Mouse (Mus musculus) c-Kit-positive CD71-positive TER-119-positive erythroid progenitor cells, embryonic 14.5 days (primary cell): ENCODE measurements around the gene Tgfbr2.
A peak's percentile ranks its signal among the peaks of the same experiment; 100 is the strongest.

Source experiments
- DNase-seq: peaks from one replicate; pipeline ENCODE4 v3.0.0-alpha.2; 2013; ENCODE audit warnings: low spot score

Gene Tgfbr2

DNA sequence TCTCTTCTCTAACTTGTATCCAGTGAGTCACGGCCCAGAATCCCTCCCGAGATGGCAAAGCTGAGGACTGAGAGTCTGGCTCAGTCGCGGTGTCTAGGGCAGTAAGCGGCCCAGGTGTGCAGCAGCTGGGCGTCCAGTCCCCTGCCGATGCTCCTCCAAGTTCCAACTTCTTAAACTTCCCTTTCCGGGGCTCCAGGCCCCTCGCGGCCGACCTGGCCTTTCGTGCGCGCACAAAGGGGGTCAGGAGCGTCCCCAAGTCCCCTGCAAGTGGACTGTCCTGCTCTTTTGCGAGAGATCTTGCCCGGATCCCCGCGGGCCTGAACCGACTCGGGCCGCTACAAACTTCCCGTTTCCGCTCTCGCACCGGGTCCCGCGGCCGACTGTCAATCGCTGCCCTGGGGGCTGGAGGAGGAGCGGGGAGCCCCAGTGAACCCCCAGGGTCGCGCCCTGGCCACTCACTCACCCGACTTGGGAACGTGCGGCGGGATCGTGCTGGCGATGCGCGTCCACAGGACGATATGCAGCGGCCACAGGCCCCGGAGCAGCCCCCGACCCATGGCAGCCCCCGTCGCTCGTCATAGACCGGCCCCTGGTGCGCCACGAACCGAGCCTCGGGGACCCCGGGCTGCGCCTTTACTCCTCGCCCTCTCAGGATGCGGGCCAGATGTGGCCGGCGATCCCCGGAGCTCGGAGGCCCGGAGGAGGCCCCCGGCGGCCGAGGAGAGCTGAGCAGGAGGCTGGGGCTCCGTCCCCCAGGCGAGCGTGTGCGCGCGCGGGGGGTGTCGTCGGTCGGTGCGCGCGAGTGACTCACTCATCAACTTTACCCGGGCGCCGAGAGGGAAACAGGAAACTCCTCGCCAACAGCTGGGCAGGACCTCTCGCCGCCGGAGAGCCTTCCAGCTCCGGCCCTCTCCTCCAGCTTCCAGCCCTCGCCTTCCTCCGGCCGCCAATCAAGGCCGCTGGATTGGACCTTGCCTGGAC, at the start of gene Tgfbr2:
Gene Tgfbr2, minus strand, starts transcription at position 880 of the 981 bp plus-strand sequence.
- DNase-seq: peak; percentile 38

GRCm38 (mm10) chr9:116223368-116223767, 48.2 kb upstream of the Tgfbr2 start:
- no peak for DNase-seq

DNA sequence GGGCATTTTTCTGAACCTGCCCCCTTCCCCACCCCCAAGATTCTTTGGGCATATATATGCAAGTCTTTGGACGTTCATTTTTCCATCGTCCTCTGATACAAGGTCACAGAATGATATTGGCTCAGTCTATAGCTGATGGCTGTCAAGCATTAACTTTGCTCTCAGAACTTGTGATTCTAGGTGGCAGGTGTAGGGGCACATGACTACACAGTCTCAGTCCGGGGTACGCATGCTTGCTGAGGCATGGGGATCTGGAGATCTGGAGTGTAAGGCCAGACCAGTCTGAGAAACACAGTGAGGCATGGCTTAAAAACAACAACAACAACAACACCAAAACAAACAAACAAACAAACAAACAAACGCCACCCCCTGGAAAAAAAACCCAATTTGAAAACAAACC, 47.5 kb upstream of the Tgfbr2 start:
- DNase-seq: no peak

DNA sequence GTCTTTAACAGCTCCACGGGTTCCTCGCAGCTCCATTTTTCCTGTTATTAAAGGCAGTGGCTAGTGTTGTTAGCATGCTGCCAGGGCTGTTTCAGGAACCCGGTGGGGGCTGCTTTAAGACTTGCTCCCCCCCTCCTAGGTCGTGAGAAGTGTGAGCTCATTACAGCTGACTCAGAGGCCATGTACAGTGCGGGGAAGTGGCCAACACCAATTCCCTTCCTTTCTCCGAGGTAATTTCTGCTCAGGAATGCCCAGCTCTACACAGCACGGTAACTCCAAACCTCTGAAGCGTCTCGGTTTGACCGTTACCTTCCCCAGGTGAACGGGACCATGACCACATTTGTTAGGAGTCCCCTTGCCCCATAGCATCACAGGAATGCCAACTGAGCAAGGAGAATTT, 46.8 kb upstream of the Tgfbr2 start:
- DNase-seq: no peak

DNA sequence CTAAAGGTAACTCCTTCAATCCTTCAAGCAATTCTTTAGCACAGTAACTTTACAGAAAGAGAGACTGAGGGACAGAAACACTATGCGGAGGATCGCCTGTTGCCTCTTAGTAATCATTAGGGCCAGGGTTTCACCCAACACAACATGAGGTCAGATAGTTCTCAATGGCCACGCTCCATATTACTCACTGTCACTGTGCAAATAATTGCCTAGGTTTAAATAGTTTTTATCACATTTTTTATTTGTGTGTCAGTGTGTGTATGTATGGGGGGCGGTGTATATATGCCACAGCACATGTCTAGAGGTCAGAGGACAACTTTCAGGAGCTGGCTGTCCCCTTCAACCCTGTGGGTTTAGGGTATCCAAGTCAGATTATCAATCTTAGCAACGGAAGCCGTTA, 46.4 kb upstream of the Tgfbr2 start:
- no peak for DNase-seq

GRCm38 (mm10) chr9:116220616-116221015, 45.5 kb upstream of the Tgfbr2 start:
- DNase-seq: no peak

GRCm38 (mm10) chr9:116220159-116220515, 45.0 kb upstream of the Tgfbr2 start:
- no peak for DNase-seq

DNA sequence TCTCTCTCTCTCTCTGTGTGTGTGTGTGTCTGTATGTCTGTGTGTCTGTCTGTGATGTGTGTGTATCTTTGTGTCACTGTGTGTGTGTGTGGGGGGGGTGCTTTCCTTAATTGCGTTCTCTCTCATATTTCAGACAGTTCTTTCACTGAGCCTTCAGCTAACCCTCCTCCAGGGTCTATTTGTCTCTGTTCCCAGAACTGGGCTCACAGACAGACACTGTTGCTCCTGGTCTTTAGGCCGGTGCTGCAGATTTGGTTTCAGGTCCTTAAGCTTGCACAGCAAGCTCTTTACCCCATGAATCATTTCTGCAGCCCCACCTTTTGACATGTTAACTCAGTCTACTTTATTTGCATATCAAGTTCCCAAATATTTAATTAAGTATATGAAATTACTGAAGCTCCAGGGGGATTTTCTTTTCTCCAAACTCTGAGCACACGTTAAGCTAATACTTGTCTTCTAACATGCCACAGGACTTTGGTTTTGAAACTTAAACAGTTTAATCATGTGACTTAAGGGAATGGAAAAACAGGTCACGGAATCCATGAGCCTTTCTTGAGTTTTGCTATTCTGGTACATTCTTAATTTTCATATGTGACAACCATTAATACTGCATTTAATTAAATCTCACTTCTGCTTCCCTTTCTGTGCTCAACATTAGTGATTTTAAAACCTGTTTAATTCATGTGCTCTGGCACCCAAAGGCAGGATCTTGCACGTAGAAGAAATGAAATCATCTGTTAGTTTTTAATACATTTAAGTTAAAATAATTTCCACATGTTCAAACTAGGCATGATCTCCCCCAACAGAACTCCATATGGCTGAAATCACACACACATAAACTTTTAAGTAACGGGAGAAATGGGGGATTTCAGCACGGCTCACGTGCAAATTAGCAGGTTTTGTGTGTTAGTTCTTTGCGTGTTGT, 44.3 kb upstream of the Tgfbr2 start:
- DNase-seq: no peak

DNA sequence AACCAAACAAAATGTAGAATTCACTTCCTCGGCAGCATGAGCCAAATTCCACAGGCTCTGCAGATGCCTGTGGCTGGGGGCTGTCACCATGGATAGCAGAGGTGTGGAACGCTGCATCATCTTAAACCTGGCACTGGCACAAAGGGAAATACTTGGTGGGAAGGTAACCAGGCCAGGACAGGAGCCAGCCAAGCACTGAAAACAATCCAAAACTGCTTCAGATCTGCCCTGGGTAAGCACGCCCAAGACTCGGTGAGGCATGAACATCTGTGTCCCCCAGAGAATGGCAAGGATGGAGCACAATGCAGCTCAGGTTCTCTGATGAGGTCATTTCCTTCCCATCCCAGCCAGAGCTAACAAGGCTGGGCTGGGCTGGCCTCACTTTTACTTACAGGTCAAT, 43.6 kb upstream of the Tgfbr2 start:
- no peak for DNase-seq

DNA sequence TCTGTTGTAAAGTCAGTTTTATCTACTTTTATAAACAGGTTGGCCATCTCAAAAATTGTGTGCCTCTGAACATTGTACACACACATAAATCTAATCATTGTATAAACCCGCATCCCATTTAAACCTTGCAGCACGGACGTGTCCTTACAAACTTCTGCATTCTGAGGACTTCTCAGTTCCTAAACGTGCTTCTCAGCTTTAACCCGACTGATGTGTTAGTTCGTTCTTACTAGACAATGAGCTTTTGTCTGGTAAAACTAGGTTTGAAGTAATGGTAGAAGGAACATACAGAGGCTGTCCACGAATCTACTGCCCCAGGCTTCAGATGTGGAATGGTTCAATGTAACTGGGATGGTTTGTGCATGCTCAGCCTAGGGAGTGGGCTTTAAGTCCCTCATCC, 41.9 kb upstream of the Tgfbr2 start:
- no peak for DNase-seq

DNA sequence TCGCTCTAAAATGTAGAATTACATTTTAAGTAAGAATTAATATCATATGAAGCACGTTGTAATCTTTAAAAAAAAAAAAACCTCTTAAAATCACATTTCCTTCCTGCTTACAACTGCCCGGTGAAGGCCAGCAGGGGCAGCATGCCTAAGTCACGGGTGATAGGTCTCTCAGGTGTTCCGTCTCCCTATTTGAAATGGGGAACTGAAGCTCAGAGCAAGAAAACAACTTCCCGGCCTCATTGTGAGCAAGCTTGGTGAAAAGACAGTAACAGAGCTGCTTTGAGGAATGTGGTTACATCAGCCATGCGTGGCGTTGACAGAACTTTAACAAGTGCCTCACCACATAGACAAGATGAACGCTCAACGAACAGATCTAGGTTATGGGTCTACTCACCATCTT, 41.5 kb upstream of the Tgfbr2 start:
- DNase-seq: no peak

- no peak for DNase-seq
Measured at GRCm38 (mm10) chr9:116214296-116214695, 39.1 kb upstream of the Tgfbr2 start.

- DNase-seq: no peak
Measured at GRCm38 (mm10) chr9:116212915-116213619, 37.9 kb upstream of the Tgfbr2 start.

DNA sequence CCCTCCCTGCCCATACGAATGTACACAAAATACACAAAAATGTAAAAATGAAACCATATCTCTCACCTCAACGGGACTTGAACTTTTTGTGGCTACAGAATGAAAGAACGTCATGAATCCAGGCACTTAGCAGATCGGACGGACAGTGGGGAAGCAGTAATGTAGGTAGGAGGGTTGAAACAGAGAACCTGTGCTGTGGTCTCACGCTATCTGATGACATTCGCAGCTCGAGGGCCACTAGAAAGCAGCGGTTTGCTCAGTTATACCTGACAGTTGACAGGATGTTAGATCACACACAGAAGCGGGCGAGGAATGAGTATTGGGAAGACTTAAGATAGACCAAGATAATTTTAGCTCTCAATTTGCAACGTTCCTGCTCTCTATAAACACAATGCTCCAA, 36.9 kb upstream of the Tgfbr2 start:
- DNase-seq: no peak

DNA sequence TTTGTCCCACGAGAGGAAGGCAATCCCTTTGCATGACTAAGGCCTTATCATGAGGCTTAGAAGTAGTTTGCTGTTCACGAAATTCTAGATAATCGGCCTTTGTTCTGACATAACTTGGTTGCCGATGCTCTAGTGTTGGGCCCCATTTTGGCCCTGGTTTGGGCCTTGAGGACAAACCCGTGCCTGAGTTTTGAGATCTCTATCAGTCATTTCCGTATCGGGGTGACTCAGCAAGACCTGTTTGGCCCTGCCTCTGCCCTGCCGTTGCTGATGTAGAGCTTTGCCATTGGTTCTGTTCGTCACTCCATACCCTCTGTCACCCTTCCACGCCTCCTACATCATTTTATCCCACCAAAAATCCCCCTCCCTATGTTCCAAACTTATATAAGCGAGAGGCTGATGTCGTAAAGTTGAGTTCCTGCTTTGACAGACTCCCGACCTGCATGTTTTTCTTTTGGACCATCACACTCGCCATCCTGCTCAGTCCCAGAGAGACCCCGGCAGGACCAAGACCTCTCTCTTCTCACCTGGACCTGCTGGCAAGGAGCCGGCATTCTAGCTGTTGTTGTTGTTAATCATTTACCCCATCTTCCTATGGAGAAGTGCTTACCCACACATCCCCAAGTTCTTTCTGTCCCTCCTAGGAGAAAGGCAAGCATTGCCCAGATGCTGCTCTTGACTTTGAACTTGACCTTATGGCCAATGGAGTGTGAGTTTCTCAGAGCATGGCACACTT, 33.2 kb upstream of the Tgfbr2 start:
- no peak for DNase-seq

DNA sequence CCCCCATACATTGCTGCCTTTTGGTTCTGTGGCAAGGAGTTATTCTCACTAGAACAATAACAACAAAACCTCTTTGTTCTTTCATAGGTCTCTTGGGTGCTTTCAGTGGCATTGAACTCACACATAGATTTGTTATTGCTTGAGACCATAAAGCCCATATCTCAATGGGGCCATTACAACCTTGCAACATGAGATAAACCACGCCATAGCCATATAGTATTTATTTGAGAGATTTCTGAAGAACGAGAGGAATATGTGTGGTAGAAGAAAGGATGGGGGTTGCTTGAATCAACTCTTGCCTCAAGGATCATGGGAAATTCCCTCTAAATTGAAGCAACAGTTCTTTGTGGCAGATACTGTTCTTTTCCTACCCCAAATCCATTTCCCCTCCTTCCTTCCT, 31.7 kb upstream of the Tgfbr2 start:
- DNase-seq: no peak

DNA sequence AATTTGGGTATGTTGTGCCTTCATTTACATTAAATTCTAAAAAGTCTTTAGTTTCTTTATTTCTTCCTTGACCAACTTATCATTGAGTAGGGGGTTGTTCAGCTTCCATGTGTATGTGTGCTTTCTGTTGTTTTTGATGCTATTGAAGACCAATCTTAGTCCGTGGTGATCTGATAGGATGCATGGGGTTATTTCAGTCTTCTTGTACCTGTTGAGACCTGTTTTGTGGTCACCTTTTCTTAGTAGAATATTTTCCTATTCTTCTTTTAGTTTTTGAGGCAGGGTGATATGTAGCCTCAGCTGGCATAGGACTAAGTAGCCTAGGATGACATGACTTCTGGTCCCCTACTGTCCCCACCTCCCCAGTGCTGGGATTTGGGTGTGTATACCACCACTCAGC, 28.5 kb upstream of the Tgfbr2 start:
- no peak for DNase-seq

DNA sequence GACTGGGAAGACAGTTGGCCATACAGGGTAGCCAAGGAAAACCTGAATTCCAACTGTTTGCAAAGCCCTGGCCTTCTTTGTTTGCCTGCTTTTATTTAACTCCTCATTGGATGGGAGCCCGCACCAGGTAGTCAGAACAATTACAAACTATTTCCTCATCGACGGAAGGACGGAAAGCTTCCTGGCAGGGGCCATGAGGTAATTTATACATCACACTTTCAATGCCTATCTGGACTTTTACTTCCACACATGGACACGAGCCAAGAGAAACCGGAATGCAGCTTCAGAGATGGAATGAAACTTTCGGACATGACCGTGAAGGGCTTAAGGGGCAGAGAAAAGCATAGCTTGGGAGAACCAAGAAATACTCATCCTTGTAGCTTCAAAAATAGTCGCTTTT, 24.0 kb upstream of the Tgfbr2 start:
- DNase-seq: no peak

DNA sequence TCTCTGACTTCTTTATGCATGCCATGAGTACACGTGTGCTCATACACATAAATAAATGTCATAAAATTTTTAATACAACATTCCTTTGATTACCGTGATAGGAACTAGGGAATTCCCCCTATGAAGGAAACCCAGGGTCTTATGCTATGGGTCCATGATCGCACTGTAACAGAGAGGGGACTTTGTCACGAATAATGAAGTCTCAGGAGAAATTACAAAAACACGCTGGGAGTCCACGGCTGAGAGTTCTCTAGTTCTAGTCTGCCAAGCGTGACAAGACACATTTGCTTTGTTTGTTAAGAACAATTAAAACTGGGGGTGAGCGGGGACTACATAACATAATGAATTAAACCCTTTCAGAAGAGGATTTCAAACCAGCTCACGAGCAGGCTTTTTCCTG, 23.3 kb upstream of the Tgfbr2 start:
- DNase-seq: no peak

- DNase-seq: no peak
Measured at GRCm38 (mm10) chr9:116197491-116198170, 22.5 kb upstream of the Tgfbr2 start.

GRCm38 (mm10) chr9:116193889-116194450, 18.8 kb upstream of the Tgfbr2 start:
- no peak for DNase-seq
